Mouse (Mus musculus): ENCODE results near the gene Zdhhc5.
"Not testable (repeated sequence)": the region's sequence is repeated elsewhere in the genome, so short reads cannot be mapped to it uniquely, and the experiment has no call there.

- TF ChIP-seq CTCF, EP300 (IDR thresholded peaks at IDR 0.05; ENCODE audit: low read depth): not testable (repeated sequence)
Observed at GRCm38 (mm10) chr2:84728191-84728590, 13.2 kb upstream of the Zdhhc5 start.
